Mouse (Mus musculus): ENCODE data around the gene Rab43. TPM values are rescaled to one million over a fixed set of nuclear protein-coding genes. Genes with fewer than 3 reads are reported as not detected.

Gene Rab43
- 10 to 100 TPM; 10.7 to 11.1 TPM for total RNA-seq (2021)

- intact Hi-C loops (cut with DNase I): loop anchor here (1.0 to 5.0 kb wide), 3 partner anchors 26 to 140 kb away; partner anchors contain the start of genes Aplf, Cnbp and Isy1
- peak; percentile 96 for DNase-seq
Observed at GRCm38 (mm10) chr6:87811675-87812338, at the start of gene Rab43. Gene Rab43, minus strand, starts transcription at chr6:87812164.

DNA sequence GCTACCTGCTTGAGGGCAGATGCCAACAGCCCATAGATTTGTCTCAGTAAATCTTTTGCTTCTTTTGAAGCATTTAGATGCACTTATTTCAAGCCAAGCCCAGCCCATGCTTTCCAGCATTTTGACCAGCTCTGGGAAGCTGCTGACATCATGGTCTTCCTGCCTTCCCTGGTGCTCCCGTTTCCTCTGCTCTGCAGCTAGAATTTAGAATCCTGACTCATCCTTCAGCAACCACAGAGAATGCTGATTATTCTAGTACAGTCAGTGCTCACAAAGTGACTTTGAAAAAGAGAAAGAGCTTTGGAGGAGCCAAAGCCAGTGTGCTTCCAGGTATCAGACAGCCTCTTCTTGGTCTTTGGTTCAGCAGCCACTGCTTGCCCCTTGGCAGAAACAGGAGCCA lies 45.1 kb upstream of the Rab43 start:
- intact Hi-C loops (cut with DNase I): no loop called here
- DNase-seq: no peak

- intact Hi-C loops (cut with DNase I): no loop called here
- DNase-seq: no peak
Observed at GRCm38 (mm10) chr6:87853446-87853845, 41.5 kb upstream of the Rab43 start.

- intact Hi-C loops (cut with DNase I): loop anchor here (2.0 kb wide), 2 partner anchors 35 to 41 kb away; partner anchors contain the start of gene Copg1
- DNase-seq: no peak
Observed at GRCm38 (mm10) chr6:87851871-87852270, 39.9 kb upstream of the Rab43 start.

DNA sequence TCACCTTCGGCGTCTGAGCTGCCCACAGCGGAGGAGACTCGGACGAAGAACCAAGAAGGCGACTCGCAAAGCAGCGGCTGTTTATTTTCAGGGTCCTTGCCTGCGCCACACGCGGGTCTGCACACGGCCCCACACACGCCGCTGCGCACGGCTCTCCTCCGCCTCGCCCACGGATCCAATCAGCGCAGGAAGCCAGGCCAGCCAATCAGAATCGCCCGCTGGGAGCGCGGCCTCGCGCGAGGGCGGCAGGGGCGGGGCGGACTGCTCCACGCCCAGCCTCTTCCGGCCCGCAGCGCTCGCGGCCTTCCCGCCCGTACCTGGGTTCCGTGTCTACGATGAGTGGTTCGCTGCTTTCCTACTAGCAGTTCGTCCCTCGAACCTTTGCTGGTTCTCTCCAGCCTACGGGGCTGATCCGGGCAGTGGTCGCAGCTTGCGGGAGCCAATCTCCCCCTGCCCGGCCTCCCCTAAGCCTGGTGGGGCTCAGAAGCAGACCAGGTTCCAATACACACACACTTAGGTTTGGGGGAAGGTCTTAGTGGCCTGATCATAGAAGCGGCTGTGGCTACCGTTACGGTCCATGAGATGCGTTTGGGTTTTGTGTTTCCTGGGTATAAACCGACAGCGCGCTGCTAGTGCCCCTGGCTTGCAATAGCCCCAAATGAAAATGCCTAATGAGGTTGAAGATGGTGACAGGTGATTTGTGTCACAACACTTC lies 39.1 kb upstream of the Rab43 start, which contains the start of gene Cnbp:
Gene Cnbp, minus strand, starts transcription at position 207 of the 715 bp plus-strand sequence.
- intact Hi-C loops (cut with DNase I): loop anchor here (1.0 to 2.0 kb wide), 3 partner anchors 12 to 40 kb away; partner anchors contain the start of gene Copg1
- DNase-seq: peak; percentile 96

DNA sequence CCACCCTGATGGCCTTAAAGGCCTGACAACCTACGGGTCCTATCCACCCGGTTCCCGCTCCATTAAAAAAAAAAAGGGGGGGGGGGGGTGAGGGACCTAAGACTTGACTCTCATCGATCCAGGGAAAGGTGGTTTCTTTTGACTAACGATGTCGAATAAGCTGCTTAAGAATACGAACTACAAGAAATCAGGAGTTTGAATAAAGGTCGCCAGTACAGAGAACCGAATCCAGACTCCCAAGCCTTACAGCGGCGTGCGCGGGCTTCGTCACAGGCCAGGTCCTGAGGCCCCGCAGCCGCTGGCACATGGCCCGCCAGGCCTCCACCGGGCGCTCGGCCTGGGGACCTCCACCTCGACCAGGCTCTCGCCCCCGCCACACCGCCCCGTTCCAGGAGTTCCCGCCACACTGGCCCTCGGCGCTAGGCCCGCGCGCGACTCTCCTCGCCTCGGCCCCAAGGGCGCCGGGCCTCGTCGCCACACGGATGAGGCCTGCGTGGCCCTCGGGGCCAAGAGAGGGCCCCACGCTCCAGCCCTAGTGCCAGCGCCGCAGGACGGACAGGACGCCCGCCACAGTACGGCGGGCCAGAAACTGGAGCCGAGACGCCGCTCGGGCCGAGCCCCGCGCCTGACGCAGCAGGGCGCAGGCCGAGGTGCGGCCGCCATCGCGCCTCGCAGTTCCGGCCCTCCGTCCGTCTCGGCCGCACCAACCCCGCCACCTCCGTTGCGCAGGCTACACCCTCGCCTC lies 38.4 kb upstream of the Rab43 start:
- DNase-seq: peak in 1 of 2 experiments; percentile 66
- intact Hi-C loops (cut with DNase I): loop anchor here (1.0 to 2.0 kb wide), 3 partner anchors 11 to 40 kb away; partner anchors contain the start of gene Copg1

DNA sequence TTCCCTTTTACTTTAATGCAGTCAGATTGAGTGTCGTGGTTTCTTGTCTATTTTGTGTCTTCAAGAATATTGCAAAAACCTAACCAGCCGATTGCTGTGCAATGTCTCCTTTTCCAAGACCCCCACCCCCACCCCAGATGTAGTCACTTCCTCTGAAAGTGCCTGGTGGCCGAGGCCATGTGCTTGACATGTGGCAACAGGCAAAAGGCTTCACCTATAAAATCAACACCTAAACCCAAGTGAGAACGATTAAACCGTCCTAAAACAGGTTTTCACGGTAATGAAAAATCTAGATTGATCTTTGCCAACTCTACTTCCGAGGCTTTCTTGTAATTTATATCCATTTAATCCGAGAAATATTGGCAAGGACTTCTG lies 37.8 kb upstream of the Rab43 start:
- intact Hi-C loops (cut with DNase I): loop anchor here (1.0 to 2.0 kb wide), 3 partner anchors 10 to 39 kb away; partner anchors contain the start of gene Copg1

GRCm38 (mm10) chr6:87846813-87847212 lies 34.8 kb upstream of the Rab43 start:
- intact Hi-C loops (cut with DNase I): no loop called here
- DNase-seq: no peak

More for the DNA sequence above, 37.8 kb upstream of the Rab43 start:
- no peak for DNase-seq

DNA sequence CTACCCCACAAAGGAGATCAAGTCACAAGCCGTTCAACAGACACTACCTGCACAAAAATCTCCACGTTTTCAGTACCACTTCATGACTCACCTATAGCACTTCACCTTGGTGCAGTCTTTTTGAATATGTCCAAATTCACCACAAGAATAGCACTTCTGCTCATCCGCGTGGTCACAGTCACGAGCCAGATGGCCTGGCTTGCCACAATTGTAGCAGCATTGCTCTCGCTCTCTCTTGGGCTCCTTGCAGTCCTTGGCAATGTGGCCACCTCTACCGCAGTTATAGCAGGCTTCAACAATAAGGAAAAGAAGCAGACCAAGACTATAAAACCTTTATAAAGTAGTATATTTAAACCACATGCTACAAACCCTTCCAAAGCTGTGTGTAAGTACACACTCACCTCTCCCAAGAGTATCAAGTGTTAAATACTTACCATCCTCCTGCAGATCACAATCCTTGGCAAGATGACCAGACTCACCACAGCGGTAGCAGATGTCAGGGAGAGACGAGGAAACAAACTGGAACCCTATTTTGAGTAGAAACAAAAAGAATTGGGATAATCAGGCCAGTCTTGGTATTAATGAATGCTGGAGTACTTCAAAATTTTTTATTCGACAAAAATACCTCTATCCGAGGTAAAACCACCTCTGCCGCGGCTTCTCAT lies 33.2 kb upstream of the Rab43 start:
- no peak for DNase-seq
- intact Hi-C loops (cut with DNase I): no loop called here

DNA sequence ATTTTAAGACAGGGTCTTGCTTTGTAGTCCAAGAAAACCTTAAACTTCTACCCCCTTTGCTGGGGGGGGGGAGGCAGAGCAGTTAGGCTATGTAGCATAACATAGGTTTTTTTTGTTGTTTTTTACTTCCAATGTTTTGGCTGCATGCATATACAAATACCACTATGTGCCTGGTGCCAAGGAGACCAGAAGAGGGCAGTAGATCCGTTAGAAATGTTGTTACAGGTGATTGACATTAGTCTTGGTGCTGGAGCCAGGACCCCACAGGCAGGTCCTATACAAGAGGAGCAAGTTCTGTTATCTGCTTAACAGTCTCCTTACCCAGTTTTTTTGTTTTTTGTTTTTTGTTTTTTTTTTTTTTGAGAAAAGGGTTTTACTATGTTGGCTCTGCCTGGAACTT lies 30.3 kb upstream of the Rab43 start:
- no peak for DNase-seq

GRCm38 (mm10) chr6:87841635-87842034 lies 29.7 kb upstream of the Rab43 start:
- intact Hi-C loops (cut with DNase I): no loop called here
- no peak for DNase-seq

More for the DNA sequence above, 30.3 kb upstream of the Rab43 start:
- intact Hi-C loops (cut with DNase I): no loop called here

GRCm38 (mm10) chr6:87839797-87840341 lies 27.9 kb upstream of the Rab43 start:
- no peak for DNase-seq
- intact Hi-C loops (cut with DNase I): loop anchor here (1.0 to 5.0 kb wide), 3 partner anchors 10 to 78 kb away; partner anchors contain the start of gene Copg1

GRCm38 (mm10) chr6:87838551-87839197 lies 26.7 kb upstream of the Rab43 start, which contains the start of gene Isy1:
Gene Isy1, minus strand, starts transcription at chr6:87838798.
- intact Hi-C loops (cut with DNase I): loop anchor here (1.0 to 5.0 kb wide), 4 partner anchors 12 to 76 kb away; partner anchors contain the start of gene Copg1
- DNase-seq: peak; percentile 90 to 92

GRCm38 (mm10) chr6:87835695-87836094 lies 23.7 kb upstream of the Rab43 start, which contains the start of gene Gm45140:
Gene Gm45140, minus strand, starts transcription at chr6:87835795.
- no peak for DNase-seq
- intact Hi-C loops (cut with DNase I): loop anchor here (5.0 kb wide), 1 partner anchor 73 kb away; no protein-coding TSS in a partner anchor

DNA sequence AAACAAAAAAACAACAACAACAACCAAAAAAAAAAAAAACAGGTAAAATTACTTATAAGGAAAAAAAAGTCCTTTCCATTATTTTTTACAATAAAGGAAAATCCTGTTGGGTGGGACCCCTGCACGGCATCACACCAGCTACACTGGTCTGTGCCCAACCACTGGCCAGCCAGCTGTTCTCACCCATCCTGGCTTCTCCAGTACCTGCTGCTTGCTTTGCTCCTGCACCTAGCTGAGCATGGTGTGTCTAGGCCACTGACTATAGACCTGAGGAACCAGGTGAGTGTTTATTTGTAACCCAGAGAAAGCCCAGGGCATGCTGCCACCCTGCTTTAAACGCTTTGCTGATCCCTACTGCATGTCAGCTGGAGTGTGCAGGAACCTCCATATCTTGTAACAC lies 8.4 kb upstream of the Rab43 start:
- no peak for DNase-seq
- intact Hi-C loops (cut with DNase I): no loop called here

- no peak for DNase-seq
- intact Hi-C loops (cut with DNase I): loop anchor here (5.0 kb wide), 1 partner anchor 142 kb away; the partner anchor contains the start of gene Aplf
Observed at GRCm38 (mm10) chr6:87814486-87814885, 2.5 kb upstream of the Rab43 start.

DNA sequence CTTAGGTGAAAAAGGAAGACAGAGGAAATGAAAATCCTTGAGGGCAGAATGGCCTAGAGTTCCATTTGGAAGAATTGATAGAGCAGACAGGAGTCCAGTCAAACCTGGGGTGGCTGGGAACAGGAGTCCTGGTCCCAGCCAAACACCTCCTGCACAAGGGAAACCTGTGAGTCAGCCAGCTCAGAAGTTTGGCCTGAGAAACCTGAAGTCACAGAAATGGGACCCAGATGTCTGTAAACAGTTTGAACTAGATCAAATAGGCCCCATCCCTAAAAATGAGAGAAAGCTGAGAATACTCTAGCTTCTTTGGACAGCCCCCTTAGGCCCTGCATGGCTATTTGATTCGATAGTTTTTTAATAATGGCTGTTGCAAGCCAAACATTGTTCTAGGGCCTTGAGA lies 692 bp upstream of the Rab43 start:
- intact Hi-C loops (cut with DNase I): loop anchor here (5.0 kb wide), 1 partner anchor 140 kb away; the partner anchor contains the start of gene Aplf
- no peak for DNase-seq

- intact Hi-C loops (cut with DNase I): loop anchor here (1.0 to 5.0 kb wide), 3 partner anchors 27 to 139 kb away; partner anchors contain the start of genes Aplf, Cnbp and Isy1
- peak; percentile 73 to 77 for DNase-seq
Observed at GRCm38 (mm10) chr6:87810713-87811669, 973 bp downstream of the Rab43 start.

All from heart, postnatal 36 days (tissue).